Mouse (Mus musculus) midbrain, embryonic 11.5 days (tissue): ENCODE measurements at regions not wholly inside any gene's neighbourhood (a gene's known extent, or its start where the extent isn't known, plus 50 kb on each side); places are given as distances from the start of the nearest gene placed in this dataset.
A peak's percentile ranks its signal among the peaks of the same experiment; 100 is the strongest.

Experiments
- ATAC-seq: fragments of 200-750 bp; cut with Nextera tagmentation; 2 replicates; pipeline ENCODE4 v1.8.0; 2017; ENCODE audit warnings: moderate TSS enrichment, moderate library complexity; ENCODE audit not compliant: low FRiP score
- DNase-seq: peaks from one replicate; pipeline ENCODE4 v3.0.0; 2015; ENCODE audit warnings: low spot score; ENCODE audit errors: missing footprints
- H3K27ac ChIP-seq: fragments of 300-500 bp; sonication (generic); 2 replicates; pipeline ENCODE4 v1.5.1; 2014; ENCODE audit warnings: low read depth, low read length
- H3K27me3 ChIP-seq: fragments of 300-500 bp; sonication (generic); 2 replicates; pipeline ENCODE4 v1.6.1; 2014; ENCODE audit warnings: mild to moderate bottlenecking, low read length, moderate library complexity, mixed read lengths; ENCODE audit not compliant: control insufficient read depth, insufficient read depth
- H3K36me3 ChIP-seq: fragments of 300-500 bp; sonication (generic); 2 replicates; pipeline ENCODE4 v1.6.1; 2014; ENCODE audit warnings: mild to moderate bottlenecking, low read length, moderate library complexity, mixed read lengths; ENCODE audit not compliant: control insufficient read depth, insufficient read depth
- H3K4me1 ChIP-seq: fragments of 300-500 bp; sonication (generic); 2 replicates; pipeline ENCODE4 v1.6.1; 2014; ENCODE audit warnings: low read length; ENCODE audit not compliant: control insufficient read depth, insufficient read depth
- H3K4me2 ChIP-seq: fragments of 300-500 bp; sonication (generic); 2 replicates; pipeline ENCODE4 v1.6.1; 2014; ENCODE audit warnings: mild to moderate bottlenecking, moderate library complexity
- H3K4me3 ChIP-seq: fragments of 300-500 bp; sonication (generic); 2 replicates; pipeline ENCODE4 v1.5.1; 2014; ENCODE audit warnings: low read depth, low read length
- H3K9ac ChIP-seq: fragments of 300-500 bp; sonication (generic); 2 replicates; pipeline ENCODE4 v1.6.1; 2014; ENCODE audit warnings: low read length
- H3K9me3 ChIP-seq: fragments of 300-500 bp; sonication (generic); 2 replicates; pipeline ENCODE4 v1.6.1; 2016; ENCODE audit warnings: low read length; ENCODE audit not compliant: control insufficient read depth
- WGBS: fragments of 180-500 bp; shearing (Covaris S2); extraction: QIAGEN DNeasy Blood & Tissue Kit; methylation state at CpG from one replicate; pipeline ENCODE4 v1.1.7; 2014; 5-methylcytosine and 5-hydroxymethylcytosine counted together

DNA sequence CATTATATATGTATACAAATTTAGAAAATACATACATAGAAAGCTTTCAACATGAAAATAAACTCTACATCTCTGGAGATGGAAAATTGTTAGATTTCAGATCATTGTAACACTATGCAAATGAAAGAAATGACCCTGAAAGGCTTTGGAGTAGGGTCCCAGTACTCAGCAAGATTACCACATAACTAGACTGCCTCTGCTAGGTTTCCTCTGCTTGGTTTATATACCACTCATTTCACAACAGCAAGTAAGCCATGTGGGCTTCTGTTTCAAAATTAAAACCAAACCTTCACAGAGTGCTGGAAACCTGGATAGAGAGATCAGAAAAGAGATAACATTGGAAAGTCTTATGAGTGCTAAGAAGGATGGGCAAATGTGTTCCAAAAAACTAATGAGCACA, 600.1 kb downstream of the Ptprc start:
- DNase-seq (no peak), ATAC-seq (no peak)
- H3K36me3 ChIP-seq: no peaks in the 10 kb centered on the region
- H3K27ac ChIP-seq: no peak overlapping the region
- no peak overlapping the region for H3K9ac ChIP-seq
- no peaks in the 10 kb centered on the region for H3K9me3 ChIP-seq
- no peak overlapping the region for H3K4me2 ChIP-seq
- H3K27me3 ChIP-seq: no peaks in the 10 kb centered on the region
- H3K4me3 ChIP-seq: no peak overlapping the region
- no peaks in the 10 kb centered on the region for H3K4me1 ChIP-seq

DNA sequence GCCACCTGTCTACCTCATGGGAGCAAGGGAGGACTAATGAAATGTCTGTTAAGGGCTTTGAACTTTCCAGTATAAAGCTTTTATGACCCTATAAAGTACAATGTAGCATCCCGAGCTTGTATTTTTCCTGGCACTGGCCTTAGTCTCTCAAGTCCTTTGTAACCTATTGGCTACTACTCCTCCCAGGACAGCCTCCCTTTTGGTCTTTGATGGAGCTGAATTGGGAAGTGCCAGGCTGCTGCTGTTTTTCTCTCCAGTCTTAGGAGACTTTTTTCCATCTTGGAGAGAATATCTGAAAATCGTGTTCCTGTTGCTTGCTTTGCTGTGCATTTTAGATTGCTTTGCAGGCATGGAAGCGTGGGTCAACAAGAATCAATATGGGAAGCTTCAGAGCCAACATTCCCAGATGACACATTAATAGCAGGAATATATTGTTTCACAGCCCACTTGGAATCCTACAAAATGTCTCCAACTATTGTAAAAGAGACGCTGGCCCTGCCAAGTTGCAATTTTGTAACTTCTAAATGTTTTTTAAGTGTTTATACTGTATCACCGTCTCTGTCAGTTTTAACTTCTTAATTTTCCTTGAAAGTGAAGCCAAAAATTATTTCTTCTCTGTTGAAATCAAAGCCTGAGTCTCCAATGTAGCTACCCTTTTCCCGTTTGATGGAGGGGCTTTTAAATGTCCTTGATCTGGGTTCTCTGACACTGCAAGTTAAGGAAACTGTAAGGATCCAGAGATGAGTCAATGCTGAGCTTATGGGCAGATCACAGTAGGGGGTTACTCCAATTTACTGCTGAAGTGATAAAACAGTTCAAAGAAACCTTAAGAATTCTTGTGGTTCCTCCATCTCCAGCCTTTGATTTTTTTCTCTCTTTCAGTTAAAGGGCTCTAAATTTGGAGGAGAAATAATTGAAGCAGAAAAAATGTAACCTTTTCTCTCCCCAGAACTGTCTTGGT, 603.3 kb downstream of the Ptprc start:
- Histone ChIP-seq H3K4me1 (no peaks in the 10 kb centered on the region), H3K27ac (no peak overlapping the region), H3K4me2 (no peak overlapping the region), H3K36me3 (no peaks in the 10 kb centered on the region), H3K27me3 (no peaks in the 10 kb centered on the region), H3K9ac (no peak overlapping the region), H3K4me3 (no peak overlapping the region), H3K9me3 (no peaks in the 10 kb centered on the region)
- DNase-seq (peak; percentile 51), ATAC-seq (no peak)
- WGBS: 88% methylated on average over 6 of the region's 6 CpGs

DNA sequence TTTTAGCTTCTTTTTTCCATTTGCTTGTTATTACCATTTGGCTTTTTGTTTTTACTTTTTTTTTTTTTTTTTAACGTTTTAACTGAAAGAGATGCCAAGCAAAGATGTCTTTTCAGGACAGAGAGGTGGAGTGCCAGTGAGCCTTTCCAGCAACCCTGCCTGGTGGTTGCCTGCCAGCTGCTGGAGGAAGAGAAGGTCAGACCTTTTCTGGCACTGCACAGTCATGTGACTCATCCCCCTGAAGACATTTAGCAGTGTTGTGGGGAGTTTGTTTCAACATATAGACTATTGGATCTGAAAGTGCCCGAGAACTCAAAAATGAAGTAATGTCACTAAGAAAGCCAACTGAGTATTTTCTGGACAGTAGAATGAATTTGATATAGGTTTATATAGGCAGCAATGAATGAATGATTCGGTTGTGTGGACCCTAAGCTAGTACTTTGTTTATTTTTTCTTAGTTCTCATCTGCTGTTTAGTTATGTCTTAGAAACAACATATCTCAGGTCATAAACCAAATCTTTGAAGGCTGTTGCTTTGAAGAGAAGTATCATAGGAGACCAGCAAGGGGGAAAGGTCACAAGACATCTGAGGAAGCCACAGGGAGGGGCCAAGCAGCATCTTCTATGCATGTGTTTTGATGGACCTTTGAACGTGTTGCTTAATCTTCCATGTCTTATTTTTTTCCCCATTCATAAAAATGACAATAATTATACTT, 604.2 kb downstream of the Ptprc start:
- H3K4me3 ChIP-seq: no peak overlapping the region
- no peak for ATAC-seq
- H3K27me3 ChIP-seq: no peaks in the 10 kb centered on the region
- H3K27ac ChIP-seq: no peak overlapping the region
- no peaks in the 10 kb centered on the region for H3K4me1 ChIP-seq
- H3K4me2 ChIP-seq: no peak overlapping the region
- H3K36me3 ChIP-seq: no peaks in the 10 kb centered on the region
- WGBS: 70% methylated on average over 4 of the region's 4 CpGs
- DNase-seq: peak; percentile 68
- no peaks in the 10 kb centered on the region for H3K9me3 ChIP-seq
- no peak overlapping the region for H3K9ac ChIP-seq

DNA sequence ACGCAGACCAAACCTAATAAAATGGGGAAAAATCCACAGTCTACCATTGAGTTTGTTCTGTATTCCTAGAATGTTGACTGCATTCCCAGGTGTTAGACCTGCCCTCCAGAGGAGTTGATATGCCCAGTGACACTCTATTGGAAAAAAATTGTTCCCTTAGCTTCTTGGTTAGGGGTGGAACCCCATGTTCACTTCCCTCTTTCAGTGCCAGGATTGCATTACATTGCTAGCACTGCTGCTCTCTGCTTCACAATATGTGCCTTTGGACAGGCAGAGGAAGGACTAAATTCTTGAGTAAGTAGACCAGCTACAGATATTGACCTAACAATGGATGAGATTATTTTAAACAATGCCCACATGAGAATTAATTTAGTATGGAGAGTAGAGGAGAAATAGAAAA, 607.3 kb upstream of the Nr5a2 start:
- no peak overlapping the region for H3K4me3 ChIP-seq
- no peaks in the 10 kb centered on the region for H3K9me3 ChIP-seq
- no peaks in the 10 kb centered on the region for H3K36me3 ChIP-seq
- no peaks in the 10 kb centered on the region for H3K27me3 ChIP-seq
- 90% methylated on average over 1 of the region's 1 CpGs for WGBS
- DNase-seq (peak; percentile 19), ATAC-seq (no peak)
- H3K4me1 ChIP-seq: no peaks in the 10 kb centered on the region
- no peak overlapping the region for H3K9ac ChIP-seq
- H3K27ac ChIP-seq: no peak overlapping the region
- H3K4me2 ChIP-seq: no peak overlapping the region

DNA sequence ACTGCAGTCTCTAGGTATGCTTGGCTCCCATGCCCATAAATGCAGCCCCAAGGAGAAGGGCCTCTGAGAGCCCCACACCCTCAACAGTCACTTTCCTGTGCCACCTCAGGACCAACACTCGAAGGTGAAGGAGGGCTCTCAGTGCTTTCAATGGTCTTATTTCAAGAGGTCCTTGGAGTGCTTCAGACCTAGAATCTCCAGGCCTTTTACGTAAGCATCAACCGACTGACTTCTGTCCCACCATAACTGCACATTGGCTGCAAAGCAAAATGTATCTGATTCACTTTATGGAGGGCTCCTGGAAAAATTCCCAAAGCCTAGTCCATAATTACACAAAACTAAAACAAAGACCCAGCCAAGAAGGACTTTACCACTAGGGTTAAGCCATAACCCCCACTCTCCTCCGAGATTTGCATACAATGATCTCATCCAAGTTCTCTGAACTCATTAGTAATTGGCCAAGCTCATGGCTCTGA, 605.4 kb upstream of the Nr5a2 start:
- DNase-seq: peak; percentile 2
- 92% methylated on average over 4 of the region's 4 CpGs for WGBS

DNA sequence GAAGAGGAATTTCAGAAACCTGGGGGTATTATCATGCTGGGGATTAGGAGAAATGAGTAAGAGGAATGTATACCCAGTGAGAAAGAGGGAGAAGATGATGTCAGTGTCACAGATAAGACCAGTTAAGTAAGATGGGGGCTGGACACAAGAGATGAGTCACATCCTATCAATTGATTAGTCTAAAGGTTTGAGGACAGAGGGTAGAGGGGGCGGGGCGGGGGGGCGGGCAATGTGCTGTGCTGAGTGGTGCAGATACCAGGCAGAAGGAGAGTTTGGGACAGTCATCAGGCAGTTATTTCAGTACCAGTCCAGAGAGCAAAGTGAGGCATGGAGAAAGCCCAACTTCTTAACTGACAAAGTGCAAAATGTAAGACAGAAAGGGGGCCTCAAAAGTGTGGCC, 601.4 kb upstream of the Nr5a2 start:
- ATAC-seq (no peak), DNase-seq (peak; percentile 60)
- Histone ChIP-seq H3K36me3 (no peaks in the 10 kb centered on the region), H3K27ac (no peak overlapping the region), H3K4me3 (no peak overlapping the region), H3K27me3 (no peaks in the 10 kb centered on the region), H3K4me2 (no peak overlapping the region), H3K9me3 (no peaks in the 10 kb centered on the region), H3K9ac (no peak overlapping the region), H3K4me1 (no peaks in the 10 kb centered on the region)
- 82% methylated on average over 3 of the region's 3 CpGs for WGBS

More for the DNA sequence above, 605.4 kb upstream of the Nr5a2 start:
- Histone ChIP-seq H3K9me3 (no peaks in the 10 kb centered on the region), H3K27ac (no peak overlapping the region), H3K27me3 (no peaks in the 10 kb centered on the region), H3K4me1 (no peaks in the 10 kb centered on the region), H3K9ac (no peak overlapping the region), H3K4me3 (no peak overlapping the region), H3K36me3 (no peaks in the 10 kb centered on the region), H3K4me2 (no peak overlapping the region)
- no peak for ATAC-seq

DNA sequence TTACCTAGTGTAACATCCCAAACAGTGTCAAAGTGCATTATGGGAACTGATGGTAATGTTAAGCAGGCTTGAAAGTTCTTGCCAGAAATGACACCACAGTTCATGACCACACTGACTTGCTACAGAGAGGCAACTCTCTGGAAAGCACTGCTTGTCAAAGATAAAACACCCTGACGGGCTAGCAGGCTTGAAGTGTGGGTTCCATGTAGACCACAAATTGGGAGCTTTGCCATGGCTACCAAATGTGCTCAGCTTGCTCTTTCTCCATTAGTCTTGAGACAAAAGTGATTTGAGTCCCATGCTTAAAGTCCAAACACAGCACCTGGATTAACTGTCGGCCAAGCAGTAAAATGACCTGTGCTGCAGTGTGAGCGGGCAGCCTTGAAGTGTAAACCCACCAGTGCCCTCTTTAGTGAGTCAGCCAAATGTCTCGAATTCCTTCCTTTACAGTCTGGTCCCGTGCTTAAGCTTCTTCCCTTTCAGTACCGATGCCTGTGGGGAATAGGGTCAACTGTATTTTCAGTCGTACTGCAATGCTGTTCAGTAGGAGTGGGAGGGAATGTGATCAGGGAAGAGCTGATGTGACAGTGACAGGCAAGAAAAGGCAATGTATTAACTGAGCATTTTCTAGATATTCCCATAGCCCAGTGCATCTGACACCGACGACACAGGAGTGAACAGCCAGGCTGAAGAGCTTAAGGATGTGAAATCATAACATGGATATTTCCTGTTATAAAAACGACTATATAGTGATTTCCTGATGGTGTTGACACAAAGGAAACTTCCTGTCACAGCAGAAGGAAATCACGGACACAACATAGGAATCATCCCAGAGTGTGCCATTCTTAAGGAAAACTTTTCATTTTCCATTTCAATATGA, 600.4 kb upstream of the Nr5a2 start:
- peak; percentile 72 for DNase-seq
- H3K4me2 ChIP-seq: no peak overlapping the region
- no peak overlapping the region for H3K9ac ChIP-seq
- 76% methylated on average over 11 of the region's 11 CpGs for WGBS
- H3K36me3 ChIP-seq: no peaks in the 10 kb centered on the region
- no peaks in the 10 kb centered on the region for H3K9me3 ChIP-seq
- no peaks in the 10 kb centered on the region for H3K4me1 ChIP-seq
- no peak for ATAC-seq
- H3K27ac ChIP-seq: no peak overlapping the region
- H3K27me3 ChIP-seq: no peaks in the 10 kb centered on the region
- no peak overlapping the region for H3K4me3 ChIP-seq

DNA sequence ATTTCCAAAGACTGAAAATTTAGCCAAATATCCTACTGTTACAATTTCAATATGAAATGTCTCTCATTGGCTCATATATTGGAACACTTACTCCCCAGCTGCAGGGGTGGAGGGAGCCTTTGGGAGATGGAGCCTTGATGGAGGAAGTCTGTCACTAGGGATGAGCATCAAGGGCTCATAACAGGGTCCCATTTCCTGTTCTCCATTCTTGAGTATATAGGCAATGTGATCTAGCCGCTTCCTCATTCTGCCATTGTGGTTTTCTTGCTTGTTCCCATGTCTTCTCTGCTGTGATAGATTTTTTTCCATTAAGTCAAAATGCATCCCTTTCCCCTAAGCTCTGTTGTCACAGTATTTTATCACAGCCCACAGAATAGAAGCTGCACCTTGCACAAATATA, 589.4 kb upstream of the Nr5a2 start:
- H3K27me3 ChIP-seq: no peaks in the 10 kb centered on the region
- H3K4me2 ChIP-seq: no peak overlapping the region
- no peak overlapping the region for H3K4me3 ChIP-seq
- WGBS: 81% methylated on average over 1 of the region's 1 CpGs
- no peaks in the 10 kb centered on the region for H3K36me3 ChIP-seq
- H3K4me1 ChIP-seq: peaks cover 3% of the 10 kb centered on the region; the same call in 1 of the 2 replicates
- ATAC-seq (no peak), DNase-seq (no peak)
- H3K9ac ChIP-seq: no peak overlapping the region
- H3K9me3 ChIP-seq: no peaks in the 10 kb centered on the region
- H3K27ac ChIP-seq: no peak overlapping the region
